11 mouse cellular contexts compared by ENCODE assay signal in genomic region chr6:116009426-116009825, GRCm38 (mm10). TPM values are rescaled to one million over a fixed set of nuclear protein-coding genes. Genes with fewer than 3 reads are reported as not detected.
DNase-seq lines count a peak whose midpoint lies in the region; ATAC-seq lines count a peak whose summit lies in the region.
"Had no signal": no experiment of that assay in that cellular context is flagged by ENCODE, and none has a peak within 500 bp of the region (broad histone marks: within the 10 kb centered on the region; RNA-seq: fewer than 3 reads in every experiment).

No protein-coding gene starts in this region.

- WGBS in kidney, embryonic 16.5 days = 62% methylated on average over 12 of the region's 12 CpGs
- WGBS in large intestine, adult 2 months = 41% methylated on average over 12 of the region's 12 CpGs
- WGBS in forebrain, embryonic 14.5 days = 53% methylated on average over 12 of the region's 12 CpGs

- H3K27me3 ChIP-seq in kidney, embryonic 16.5 days (ENCODE audit: insufficient read depth, low read length) = no peaks in the 10 kb centered on the region
- H3K27me3 ChIP-seq in forebrain, embryonic 14.5 days (replicated peaks; ENCODE audit: control insufficient read depth, insufficient read depth, low read length) = no peaks in the 10 kb centered on the region

- DNase-seq in kidney, adult 11 months = peak; percentile 67
- DNase-seq in MN1 (ENCODE audit: low spot score) = peak; percentile 78
- DNase-seq in large intestine, adult 2 months (ENCODE audit: low read depth, low spot score) = peak; percentile 43
- no peak for DNase-seq in layer of hippocampus, postnatal 14 days (ENCODE audit: low spot score in 2 of 2)
- no peak for DNase-seq in spleen, adult 12 weeks (ENCODE audit: low spot score)
- DNase-seq in forebrain, embryonic 14.5 days (ENCODE audit: low spot score) = no peak
- DNase-seq: thymus, postnatal 4 days had no signal

- H3K9ac ChIP-seq in kidney, embryonic 16.5 days (replicated peaks; ENCODE audit: low read length) = no peak overlapping the region
- no peak overlapping the region for H3K9ac ChIP-seq in forebrain, embryonic 14.5 days (ENCODE audit: low read length)
- H3K9ac ChIP-seq: midbrain, embryonic 12.5 days had no signal

- no peak for ATAC-seq in kidney, embryonic 16.5 days (ENCODE audit: low FRiP score, low TSS enrichment)
- ATAC-seq in forebrain, embryonic 14.5 days = no peak

- no peaks in the 10 kb centered on the region for H3K9me3 ChIP-seq in kidney, embryonic 16.5 days (ENCODE audit: low read length)
- H3K9me3 ChIP-seq in forebrain, embryonic 14.5 days (replicated peaks; ENCODE audit: control insufficient read depth, low read length) = no peaks in the 10 kb centered on the region
- H3K9me3 ChIP-seq: forebrain, embryonic 10.5 days; midbrain, embryonic 12.5 days had no signal

- peaks cover 27% of the 10 kb centered on the region for H3K4me1 ChIP-seq in kidney, embryonic 16.5 days (ENCODE audit: insufficient read depth, low read length)
- H3K4me1 ChIP-seq in brown adipose tissue, adult 24 weeks (ENCODE audit: control insufficient read depth, insufficient read depth, insufficient read length, low read length) = peaks cover 15% of the 10 kb centered on the region
- no peaks in the 10 kb centered on the region for H3K4me1 ChIP-seq in forebrain, embryonic 14.5 days (ENCODE audit: control insufficient read depth, insufficient read depth, low read length)
- H3K4me1 ChIP-seq: midbrain, embryonic 12.5 days had no signal

- H3K4me3 ChIP-seq in kidney, embryonic 16.5 days (ENCODE audit: low read length) = no peak overlapping the region
- no peak overlapping the region for H3K4me3 ChIP-seq in brown adipose tissue, adult 24 weeks (ENCODE audit: insufficient read depth, low read depth, low read length)
- no peak overlapping the region for H3K4me3 ChIP-seq in forebrain, embryonic 14.5 days (ENCODE audit: low read depth, low read length)
- H3K4me3 ChIP-seq: forebrain, embryonic 10.5 days; midbrain, embryonic 12.5 days had no signal

- H3K4me2 ChIP-seq in kidney, embryonic 16.5 days (replicated peaks; ENCODE audit: low read depth, low read length) = no peak overlapping the region
- no peak overlapping the region for H3K4me2 ChIP-seq in forebrain, embryonic 14.5 days (ENCODE audit: low read length)
- H3K4me2 ChIP-seq: midbrain, embryonic 12.5 days had no signal

- no peaks in the 10 kb centered on the region for H3K36me3 ChIP-seq in kidney, embryonic 16.5 days (ENCODE audit: insufficient read depth, low read length)
- no peaks in the 10 kb centered on the region for H3K36me3 ChIP-seq in forebrain, embryonic 14.5 days (ENCODE audit: control insufficient read depth, insufficient read depth, low read length)
- H3K36me3 ChIP-seq: forebrain, embryonic 10.5 days; midbrain, embryonic 12.5 days had no signal

- no peak overlapping the region for H3K27ac ChIP-seq in kidney, embryonic 16.5 days (ENCODE audit: low read length)
- 0 out of 2 replicates have a peak overlapping the region, but pooled peaks have one; percentile 20 for H3K27ac ChIP-seq in brown adipose tissue, adult 24 weeks (replicated peaks; ENCODE audit: low read depth, low read length)
- H3K27ac ChIP-seq in forebrain, embryonic 14.5 days (ENCODE audit: low read depth, low read length) = no peak overlapping the region
- H3K27ac ChIP-seq: forebrain, embryonic 10.5 days; midbrain, embryonic 12.5 days had no signal

RNA-seq across cellular contexts. Expression of gene Plxnd1, which starts 14.6 kb away (rescaled TPM):
- 55.5 and 62.4 TPM in 2 replicates for polyA plus RNA-seq in kidney, embryonic 16.5 days (2015; fragmentation: Nextera tagmentation; extraction: Ambion mirVana)
- 20.2 and 24.0 TPM in 2 replicates for polyA plus RNA-seq in brown adipose tissue, adult 24 weeks (2012; ENCODE audit: insufficient read depth, insufficient read length, missing spikeins)
- polyA plus RNA-seq in large intestine, adult 2 months (2012; rRNA removed) = 12.9 and 20.1 TPM in 2 replicates
- total RNA-seq in layer of hippocampus, postnatal 14 days (2021) = 10 to 100 TPM; 40.9 to 47.9 TPM
- polyA plus RNA-seq in forebrain, embryonic 14.5 days (2014; fragmentation: Nextera tagmentation; extraction: Ambion mirVana) = 15.3 and 19.6 TPM in 2 replicates

Comparison
In these comparisons a context has a peak if more than half of its experiments do, and no peak if none do; other contexts are left out.
1. DNase-seq: peak in kidney, adult 11 months (single experiment), MN1 (single experiment) and large intestine, adult 2 months (single experiment); none in layer of hippocampus, postnatal 14 days (0 of 2), spleen, adult 12 weeks (single experiment) and forebrain, embryonic 14.5 days (single experiment).